Mouse (Mus musculus) heart, postnatal 0 days (tissue): ENCODE measurements around the gene Sfi1.
"Not testable (repeated sequence)": the region's sequence is repeated elsewhere in the genome, so short reads cannot be mapped to it uniquely, and the experiment has no call there.

ENCODE experiments used
- CTCF ChIP-seq: IDR thresholded peaks from 2 replicates; pipeline ENCODE4 v1.5.1; 2016; ENCODE audit warnings: antibody characterized with exemption, control low read depth, low read depth
- EP300 ChIP-seq: IDR thresholded peaks from 2 replicates; pipeline ENCODE4 v1.6.1; 2016; ENCODE audit warnings: antibody characterized with exemption, low read depth

GRCm38 (mm10) chr11:3150003-3150676 is 43.1 kb downstream of the Sfi1 start:
- not testable (repeated sequence) for TF ChIP-seq EP300, CTCF
